Mouse (Mus musculus): ENCODE measurements at regions not wholly inside any gene's neighbourhood (a gene's known extent, or its start where the extent isn't known, plus 50 kb on each side); places are given as distances from the start of the nearest gene placed in this dataset.
A peak's percentile ranks its signal among the peaks of the same experiment; 100 is the strongest.

GRCm38 (mm10) chr12:13079832-13080231, 138.1 kb upstream of the Mycn start:
- H3K27me3 ChIP-seq (ENCODE audit: control insufficient read depth, insufficient read depth, low read length), result no peaks in the 10 kb centered on the region
- WGBS, result 92% methylated on average over 3 of the region's 3 CpGs
- H3K4me3 ChIP-seq (replicated peaks; ENCODE audit: low read length), result no peak overlapping the region
- H3K4me2 ChIP-seq (ENCODE audit: low read depth, low read length), result no peak overlapping the region
- H3K4me1 ChIP-seq (ENCODE audit: control insufficient read depth, insufficient read depth, low read length), result no peaks in the 10 kb centered on the region
- H3K9me3 ChIP-seq (replicated peaks; ENCODE audit: control insufficient read depth, low read length), result no peaks in the 10 kb centered on the region
- H3K27ac ChIP-seq (ENCODE audit: low read length), result no peak overlapping the region
- H3K9ac ChIP-seq (ENCODE audit: low read length), result no peak overlapping the region
- no peaks in the 10 kb centered on the region for H3K36me3 ChIP-seq (ENCODE audit: control insufficient read depth, insufficient read depth, low read length)
- ATAC-seq (ENCODE audit: insufficient read depth, low FRiP score), result no peak

- Histone ChIP-seq H3K27me3 (ENCODE audit: control insufficient read depth, insufficient read depth, low read length) (no peaks in the 10 kb centered on the region), H3K27ac (ENCODE audit: low read length) (no peak overlapping the region), H3K4me2 (ENCODE audit: low read depth, low read length) (no peak overlapping the region), H3K4me1 (ENCODE audit: control insufficient read depth, insufficient read depth, low read length) (peaks cover 4% of the 10 kb centered on the region; the same call in 1 of the 2 replicates), H3K4me3 (replicated peaks; ENCODE audit: low read length) (no peak overlapping the region), H3K9me3 (replicated peaks; ENCODE audit: control insufficient read depth, low read length) (no peaks in the 10 kb centered on the region), H3K9ac (ENCODE audit: low read length) (no peak overlapping the region), H3K36me3 (ENCODE audit: control insufficient read depth, insufficient read depth, low read length) (no peaks in the 10 kb centered on the region)
- no peak for ATAC-seq (ENCODE audit: insufficient read depth, low FRiP score)
- WGBS, result 60% methylated on average over 4 of the region's 4 CpGs
These were observed 136.0 kb upstream of the Mycn start for GRCm38 (mm10) chr12:13077689-13078088.

DNA sequence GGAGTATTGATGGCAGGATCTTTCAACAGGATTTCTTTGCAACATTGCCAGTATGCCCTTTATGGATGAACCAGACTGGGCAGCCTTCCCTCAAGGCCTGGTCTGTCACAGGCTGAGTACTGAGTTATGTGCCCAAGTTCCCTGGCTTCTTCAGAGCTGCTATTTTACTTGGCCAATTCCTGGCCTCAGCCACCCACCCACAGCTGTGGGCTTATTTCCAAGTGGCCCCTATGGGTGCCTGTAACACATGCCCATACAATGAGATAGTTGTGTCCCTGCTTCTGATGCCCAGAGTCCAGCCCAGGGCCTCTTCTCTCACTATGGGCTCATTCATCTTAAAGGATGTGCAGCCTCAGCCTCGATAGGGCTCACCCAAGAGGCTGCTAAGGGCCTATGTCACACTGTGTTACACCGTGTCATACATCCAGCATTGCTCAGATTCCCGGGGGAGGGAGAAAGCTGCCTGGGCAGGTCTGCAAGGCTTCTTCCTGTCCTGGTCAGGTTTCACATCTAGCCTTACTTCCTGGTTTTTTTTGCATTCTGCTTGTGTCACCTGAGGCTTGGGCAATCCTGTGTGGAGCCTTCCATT, 135.1 kb upstream of the Mycn start:
- WGBS, result 44% methylated on average over 3 of the region's 3 CpGs
- H3K4me1 ChIP-seq (ENCODE audit: control insufficient read depth, insufficient read depth, low read length), result peaks cover 4% of the 10 kb centered on the region; the same call in 1 of the 2 replicates
- no peaks in the 10 kb centered on the region for H3K36me3 ChIP-seq (ENCODE audit: control insufficient read depth, insufficient read depth, low read length)
- H3K27ac ChIP-seq (ENCODE audit: low read length), result no peak overlapping the region
- H3K9me3 ChIP-seq (replicated peaks; ENCODE audit: control insufficient read depth, low read length), result no peaks in the 10 kb centered on the region
- no peak overlapping the region for H3K9ac ChIP-seq (ENCODE audit: low read length)
- no peak overlapping the region for H3K4me2 ChIP-seq (ENCODE audit: low read depth, low read length)
- ATAC-seq (ENCODE audit: insufficient read depth, low FRiP score), result 0 out of 2 replicates have a peak, but pooled peaks have one; percentile 17
- H3K4me3 ChIP-seq (replicated peaks; ENCODE audit: low read length), result no peak overlapping the region
- H3K27me3 ChIP-seq (ENCODE audit: control insufficient read depth, insufficient read depth, low read length), result no peaks in the 10 kb centered on the region

GRCm38 (mm10) chr12:13073126-13073886, 131.6 kb upstream of the Mycn start:
- WGBS, result 24% methylated on average over 4 of the region's 4 CpGs
- Histone ChIP-seq H3K36me3 (ENCODE audit: control insufficient read depth, insufficient read depth, low read length) (no peaks in the 10 kb centered on the region), H3K4me1 (ENCODE audit: control insufficient read depth, insufficient read depth, low read length) (peaks cover 4% of the 10 kb centered on the region; the same call in 1 of the 2 replicates), H3K27ac (ENCODE audit: low read length) (no peak overlapping the region), H3K9ac (ENCODE audit: low read length) (no peak overlapping the region), H3K27me3 (ENCODE audit: control insufficient read depth, insufficient read depth, low read length) (no peaks in the 10 kb centered on the region), H3K4me3 (replicated peaks; ENCODE audit: low read length) (no peak overlapping the region), H3K9me3 (replicated peaks; ENCODE audit: control insufficient read depth, low read length) (no peaks in the 10 kb centered on the region), H3K4me2 (ENCODE audit: low read depth, low read length) (no peak overlapping the region)
- ATAC-seq (ENCODE audit: insufficient read depth, low FRiP score), result no peak

GRCm38 (mm10) chr12:13067295-13067694, 125.6 kb upstream of the Mycn start:
- H3K36me3 ChIP-seq (ENCODE audit: control insufficient read depth, insufficient read depth, low read length), result no peaks in the 10 kb centered on the region
- no peaks in the 10 kb centered on the region for H3K27me3 ChIP-seq (ENCODE audit: control insufficient read depth, insufficient read depth, low read length)
- H3K4me2 ChIP-seq (ENCODE audit: low read depth, low read length), result no peak overlapping the region
- H3K4me3 ChIP-seq (replicated peaks; ENCODE audit: low read length), result no peak overlapping the region
- H3K9ac ChIP-seq (ENCODE audit: low read length), result no peak overlapping the region
- no peaks in the 10 kb centered on the region for H3K9me3 ChIP-seq (replicated peaks; ENCODE audit: control insufficient read depth, low read length)
- H3K4me1 ChIP-seq (ENCODE audit: control insufficient read depth, insufficient read depth, low read length), result no peaks in the 10 kb centered on the region
- H3K27ac ChIP-seq (ENCODE audit: low read length), result no peak overlapping the region
- 73% methylated on average over 5 of the region's 5 CpGs for WGBS
- no peak for ATAC-seq (ENCODE audit: insufficient read depth, low FRiP score)

- no peak for ATAC-seq (ENCODE audit: insufficient read depth, low FRiP score)
- no peak overlapping the region for H3K4me2 ChIP-seq (ENCODE audit: low read depth, low read length)
- WGBS, result 50% methylated on average over 6 of the region's 6 CpGs
- no peaks in the 10 kb centered on the region for H3K4me1 ChIP-seq (ENCODE audit: control insufficient read depth, insufficient read depth, low read length)
- no peaks in the 10 kb centered on the region for H3K27me3 ChIP-seq (ENCODE audit: control insufficient read depth, insufficient read depth, low read length)
- no peak overlapping the region for H3K9ac ChIP-seq (ENCODE audit: low read length)
- H3K9me3 ChIP-seq (replicated peaks; ENCODE audit: control insufficient read depth, low read length), result no peaks in the 10 kb centered on the region
- H3K36me3 ChIP-seq (ENCODE audit: control insufficient read depth, insufficient read depth, low read length), result no peaks in the 10 kb centered on the region
- H3K4me3 ChIP-seq (replicated peaks; ENCODE audit: low read length), result no peak overlapping the region
- no peak overlapping the region for H3K27ac ChIP-seq (ENCODE audit: low read length)
These were observed 125.0 kb upstream of the Mycn start for GRCm38 (mm10) chr12:13066604-13067181.

DNA sequence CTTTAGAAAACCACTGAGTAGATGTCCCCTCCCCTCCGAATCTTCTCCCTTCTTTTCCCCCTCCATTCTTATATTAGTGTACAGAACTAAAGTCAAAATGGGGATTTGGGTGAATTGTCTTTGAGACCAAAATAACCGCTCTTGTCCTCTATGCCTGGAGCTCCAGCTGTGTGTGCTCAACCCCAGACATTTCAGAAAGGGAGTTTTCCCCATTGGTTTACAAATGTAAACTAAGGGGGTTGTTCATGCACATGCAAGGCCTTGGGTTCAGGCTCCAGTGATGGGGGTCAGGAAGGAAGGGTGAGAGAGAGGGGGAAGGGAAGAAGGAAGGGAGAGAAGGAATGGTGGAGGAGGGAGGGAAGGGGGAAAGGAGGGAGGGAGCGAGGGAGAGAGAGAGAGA, 117.8 kb upstream of the Mycn start:
- Histone ChIP-seq H3K4me2 (ENCODE audit: low read depth, low read length) (no peak overlapping the region), H3K27me3 (ENCODE audit: control insufficient read depth, insufficient read depth, low read length) (no peaks in the 10 kb centered on the region), H3K9ac (ENCODE audit: low read length) (no peak overlapping the region), H3K9me3 (replicated peaks; ENCODE audit: control insufficient read depth, low read length) (no peaks in the 10 kb centered on the region), H3K4me3 (replicated peaks; ENCODE audit: low read length) (no peak overlapping the region), H3K27ac (ENCODE audit: low read length) (no peak overlapping the region), H3K4me1 (ENCODE audit: control insufficient read depth, insufficient read depth, low read length) (no peaks in the 10 kb centered on the region), H3K36me3 (ENCODE audit: control insufficient read depth, insufficient read depth, low read length) (no peaks in the 10 kb centered on the region)
- ATAC-seq (ENCODE audit: insufficient read depth, low FRiP score), result no peak
- WGBS, result 52% methylated on average over 3 of the region's 3 CpGs

DNA sequence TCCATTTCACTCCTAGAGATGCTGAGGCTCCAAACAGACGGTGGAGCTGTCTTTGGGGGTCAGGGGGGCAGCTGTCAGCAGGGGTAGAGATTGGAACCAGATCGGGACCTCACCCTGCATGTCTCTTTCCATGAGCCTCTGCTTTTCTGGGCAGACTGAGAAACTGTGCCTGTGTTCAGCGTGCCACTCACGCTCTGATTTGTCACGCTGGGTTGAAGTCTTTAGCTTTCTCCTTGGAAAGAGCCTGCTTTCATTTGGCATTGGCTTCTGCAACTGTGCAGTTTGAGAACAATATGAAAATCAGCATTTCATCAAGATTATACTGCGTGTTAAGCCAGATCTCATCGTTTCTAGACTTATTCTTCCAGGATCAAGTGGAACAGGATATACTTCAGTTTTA, 114.5 kb upstream of the Mycn start:
- Histone ChIP-seq H3K4me3 (replicated peaks; ENCODE audit: low read length) (no peak overlapping the region), H3K27ac (ENCODE audit: low read length) (no peak overlapping the region), H3K36me3 (ENCODE audit: control insufficient read depth, insufficient read depth, low read length) (no peaks in the 10 kb centered on the region), H3K27me3 (ENCODE audit: control insufficient read depth, insufficient read depth, low read length) (no peaks in the 10 kb centered on the region), H3K4me2 (ENCODE audit: low read depth, low read length) (no peak overlapping the region), H3K9ac (ENCODE audit: low read length) (no peak overlapping the region), H3K9me3 (replicated peaks; ENCODE audit: control insufficient read depth, low read length) (no peaks in the 10 kb centered on the region), H3K4me1 (ENCODE audit: control insufficient read depth, insufficient read depth, low read length) (no peaks in the 10 kb centered on the region)
- WGBS, result 62% methylated on average over 7 of the region's 7 CpGs
- ATAC-seq (ENCODE audit: insufficient read depth, low FRiP score), result no peak

GRCm38 (mm10) chr12:13054611-13055010, 112.9 kb upstream of the Mycn start:
- H3K9ac ChIP-seq (ENCODE audit: low read length), result no peak overlapping the region
- ATAC-seq (ENCODE audit: insufficient read depth, low FRiP score), result no peak
- H3K4me2 ChIP-seq (ENCODE audit: low read depth, low read length), result no peak overlapping the region
- H3K4me1 ChIP-seq (ENCODE audit: control insufficient read depth, insufficient read depth, low read length), result peaks cover 3% of the 10 kb centered on the region; the same call in 1 of the 2 replicates
- H3K36me3 ChIP-seq (ENCODE audit: control insufficient read depth, insufficient read depth, low read length), result no peaks in the 10 kb centered on the region
- 52% methylated on average over 3 of the region's 3 CpGs for WGBS
- no peak overlapping the region for H3K27ac ChIP-seq (ENCODE audit: low read length)
- H3K4me3 ChIP-seq (replicated peaks; ENCODE audit: low read length), result no peak overlapping the region
- no peaks in the 10 kb centered on the region for H3K27me3 ChIP-seq (ENCODE audit: control insufficient read depth, insufficient read depth, low read length)
- H3K9me3 ChIP-seq (replicated peaks; ENCODE audit: control insufficient read depth, low read length), result no peaks in the 10 kb centered on the region

Data from stomach, embryonic 16.5 days (tissue).